Mouse (Mus musculus): ENCODE data around the gene Rp9. TPM values are rescaled to one million over a fixed set of nuclear protein-coding genes. Genes with fewer than 3 reads are reported as not detected.
"Not testable (repeated sequence)": the region's sequence is repeated elsewhere in the genome, so short reads cannot be mapped to it uniquely, and the experiment has no call there.

Gene Rp9
- total RNA-seq, 2 experiments from 2014 or later: 129 to 178 TPM

- ATAC-seq (replicated peaks; ENCODE audit: poor library complexity): peak; percentile 20; the same call in 1 of the 2 replicates
Observed at GRCm38 (mm10) chr9:22466212-22466611, 3.3 kb downstream of the Rp9 start.

- no peak for ATAC-seq (replicated peaks; ENCODE audit: poor library complexity)
Observed at GRCm38 (mm10) chr9:22461946-22462345, 7.6 kb downstream of the Rp9 start.

GRCm38 (mm10) chr9:22457142-22457835 is 12.3 kb downstream of the Rp9 start:
- no peak for ATAC-seq (replicated peaks; ENCODE audit: poor library complexity)

GRCm38 (mm10) chr9:22455041-22455440 is 14.5 kb downstream of the Rp9 start:
- no peak for ATAC-seq (replicated peaks; ENCODE audit: poor library complexity)

GRCm38 (mm10) chr9:22453990-22454389 is 15.6 kb downstream of the Rp9 start, which contains the start of gene Gm17545:
Gm17545 (plus strand) TSS chr9:22454290.
- ATAC-seq (replicated peaks; ENCODE audit: poor library complexity): not testable (repeated sequence)

GRCm38 (mm10) chr9:22453501-22453924 is 16.0 kb downstream of the Rp9 start:
- peak; percentile 96 for ATAC-seq (replicated peaks; ENCODE audit: poor library complexity)

- ATAC-seq (replicated peaks; ENCODE audit: poor library complexity): no peak
Observed at GRCm38 (mm10) chr9:22452697-22453096, 16.8 kb downstream of the Rp9 start.

- no peak for ATAC-seq (replicated peaks; ENCODE audit: poor library complexity)
Observed at GRCm38 (mm10) chr9:22449209-22449608, 20.3 kb downstream of the Rp9 start.

- no peak for ATAC-seq (replicated peaks; ENCODE audit: poor library complexity)
Observed at GRCm38 (mm10) chr9:22448420-22448819, 21.1 kb downstream of the Rp9 start.

GRCm38 (mm10) chr9:22447213-22447612 is 22.3 kb downstream of the Rp9 start:
- ATAC-seq (replicated peaks; ENCODE audit: poor library complexity): peak; percentile 74

GRCm38 (mm10) chr9:22445123-22445522 is 24.4 kb downstream of the Rp9 start:
- no peak for ATAC-seq (replicated peaks; ENCODE audit: poor library complexity)

GRCm38 (mm10) chr9:22443157-22443556 is 26.4 kb downstream of the Rp9 start:
- peak; percentile 49 for ATAC-seq (replicated peaks; ENCODE audit: poor library complexity)

- no peak for ATAC-seq (replicated peaks; ENCODE audit: poor library complexity)
Observed at GRCm38 (mm10) chr9:22438826-22439225, 30.7 kb downstream of the Rp9 start.

GRCm38 (mm10) chr9:22434101-22434500 is 35.4 kb downstream of the Rp9 start:
- ATAC-seq (replicated peaks; ENCODE audit: poor library complexity): no peak

GRCm38 (mm10) chr9:22433221-22433620 is 36.3 kb downstream of the Rp9 start:
- ATAC-seq (replicated peaks; ENCODE audit: poor library complexity): no peak

GRCm38 (mm10) chr9:22430315-22430840 is 39.2 kb downstream of the Rp9 start:
- peak; percentile 63 for ATAC-seq (replicated peaks; ENCODE audit: poor library complexity)

GRCm38 (mm10) chr9:22429533-22430241 is 39.9 kb downstream of the Rp9 start:
- peak; percentile 83 for ATAC-seq (replicated peaks; ENCODE audit: poor library complexity)

- ATAC-seq (replicated peaks; ENCODE audit: poor library complexity): no peak
Observed at GRCm38 (mm10) chr9:22428666-22429410, 40.7 kb downstream of the Rp9 start.

GRCm38 (mm10) chr9:22428028-22428665 is 41.4 kb downstream of the Rp9 start:
- ATAC-seq (replicated peaks; ENCODE audit: poor library complexity): no peak

GRCm38 (mm10) chr9:22424719-22425118 is 44.8 kb downstream of the Rp9 start:
- no peak for ATAC-seq (replicated peaks; ENCODE audit: poor library complexity)

- no peak for ATAC-seq (replicated peaks; ENCODE audit: poor library complexity)
Observed at GRCm38 (mm10) chr9:22424196-22424595, 45.3 kb downstream of the Rp9 start.

Measured in megakaryocyte progenitor cell, adult 5-6 weeks (primary cell).